Mouse (Mus musculus): ENCODE data around the gene Kdelc1. TPM values are rescaled to one million over a fixed set of nuclear protein-coding genes. Genes with fewer than 3 reads are reported as not detected.

Gene Kdelc1
- 24.5 and 27.9 TPM in 2 replicates for polyA plus RNA-seq (2012; rRNA removed)

GRCm38 (mm10) chr1:44118239-44119054, at the start of gene Kdelc1, which contains the start of gene Bivm:
Gene Kdelc1, minus strand, starts transcription at chr1:44118808.
Gene Bivm, plus strand, starts transcription at chr1:44118957.

GRCm38 (mm10) chr1:44147563-44148381, 29.2 kb upstream of the Kdelc1 start, which contains the start of gene Ercc5:
Gene Ercc5, plus strand, starts transcription at chr1:44147744.

GRCm38 (mm10) chr1:44102259-44102717, 16.3 kb downstream of the Kdelc1 start, which contains the start of gene Tex30:
Gene Tex30, minus strand, starts transcription at chr1:44102441.

GRCm38 (mm10) chr1:44061836-44062235, 56.8 kb downstream of the Kdelc1 start, which contains the start of gene Gm8251:
Gene Gm8251, minus strand, starts transcription at chr1:44061936.

Other genes with a start within 250 kb of the Kdelc1 start
- 26.6 and 27.3 TPM in 2 replicates for gene Tpp2, start 185.2 kb downstream of the Kdelc1 start, polyA plus RNA-seq (2012; rRNA removed)
- 2.5 and 2.7 TPM in 2 replicates for gene Mettl21c, start 98.8 kb downstream of the Kdelc1 start, polyA plus RNA-seq (2012; rRNA removed)
- gene Gm8251, start 56.9 kb downstream of the Kdelc1 start, polyA plus RNA-seq (2012; rRNA removed), result 0.04 and 0.07 TPM in 2 replicates
- 19.8 and 21.9 TPM in 2 replicates for gene Tex30, start 16.4 kb downstream of the Kdelc1 start, polyA plus RNA-seq (2012; rRNA removed)
- gene Bivm, start 149 bp upstream of the Kdelc1 start, polyA plus RNA-seq (2012; rRNA removed), result 19.6 and 23.0 TPM in 2 replicates
- 27.6 and 28.7 TPM in 2 replicates for gene Ercc5, start 28.9 kb upstream of the Kdelc1 start, polyA plus RNA-seq (2012; rRNA removed)
- 0.41 TPM in 1 of 2 replicates, not detected in the other for gene Mettl21e, start 100.2 kb upstream of the Kdelc1 start, polyA plus RNA-seq (2012; rRNA removed)

Measured in central nervous system, embryonic 18 days (tissue).